9 mouse cellular contexts compared by ENCODE assay signal in the genomic region with DNA sequence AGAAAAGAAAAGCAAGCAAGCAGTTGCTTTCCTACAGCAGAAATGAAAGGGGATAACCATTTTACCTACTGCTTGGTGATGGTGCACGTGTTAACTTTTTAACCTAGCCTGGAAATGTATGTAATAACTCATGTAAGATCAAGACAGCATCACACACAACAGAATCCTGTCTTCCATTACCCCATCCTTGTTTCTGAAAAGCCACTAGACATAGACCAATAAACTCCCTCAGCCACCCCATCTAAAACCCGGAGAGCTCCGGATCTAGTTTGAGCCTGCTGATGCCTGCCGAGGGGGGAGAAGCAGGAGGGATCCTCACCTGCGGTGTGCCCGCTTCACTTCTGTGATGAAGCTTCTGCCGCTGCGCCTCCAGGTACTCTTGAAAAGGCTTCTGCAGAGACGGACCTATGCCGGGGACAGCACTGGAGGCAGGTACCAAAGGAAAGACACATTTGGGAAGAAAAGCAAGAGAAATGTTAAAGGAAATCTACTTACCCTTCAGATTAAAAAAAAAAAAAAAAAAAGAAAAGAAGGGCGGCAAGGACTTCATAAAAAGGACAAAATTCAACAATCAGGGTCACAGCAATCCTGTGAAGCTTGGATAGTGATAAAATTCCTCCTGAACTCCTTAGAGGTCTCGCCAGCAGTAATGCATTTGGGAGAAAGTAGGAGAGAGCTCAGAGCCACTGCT. TPM values are rescaled to one million over a fixed set of nuclear protein-coding genes. Genes with fewer than 3 reads are reported as not detected.
DNase-seq lines count a peak whose midpoint lies in the region; ATAC-seq and TF ChIP-seq lines count a peak whose summit lies in the region.
"Had no signal": no experiment of that assay in that cellular context is flagged by ENCODE, and none has a peak within 500 bp of the region (broad histone marks: within the 10 kb centered on the region; RNA-seq: fewer than 3 reads in every experiment).

No protein-coding gene starts in this region.

- no peak for ATAC-seq in forebrain, embryonic 13.5 days
- ATAC-seq in hindbrain, embryonic 13.5 days (ENCODE audit: low FRiP score), result no peak
- ATAC-seq in liver, embryonic 13.5 days (ENCODE audit: low read depth), result no peak

- H3K36me3 ChIP-seq in forebrain, embryonic 10.5 days (replicated peaks), result peaks cover 4% of the 10 kb centered on the region; the same call in 1 of the 2 replicates
- 0 out of 2 replicates have a peak, but pooled peaks cover 5% of the 10 kb centered on the region for H3K36me3 ChIP-seq in forebrain, embryonic 13.5 days (ENCODE audit: poor library complexity, severe bottlenecking)
- H3K36me3 ChIP-seq in hindbrain, embryonic 13.5 days, result peaks cover 9% of the 10 kb centered on the region; the same call in 1 of the 2 replicates
- H3K36me3 ChIP-seq in liver, embryonic 13.5 days, result peaks cover 16% of the 10 kb centered on the region; the same call in 1 of the 2 replicates
- H3K36me3 ChIP-seq in small intestine, adult 2 months (ENCODE audit: control insufficient read depth, insufficient read depth, low read length), result peaks cover 23% of the 10 kb centered on the region

- H3K4me2 ChIP-seq in forebrain, embryonic 13.5 days, result no peak overlapping the region
- H3K4me2 ChIP-seq in hindbrain, embryonic 13.5 days, result peak overlapping the region; percentile 34
- H3K4me2 ChIP-seq in liver, embryonic 13.5 days, result peak overlapping the region; percentile 66

- WGBS in forebrain, embryonic 10.5 days, result 18% methylated on average over 12 of the region's 12 CpGs
- 17% methylated on average over 12 of the region's 12 CpGs for WGBS in forebrain, embryonic 13.5 days
- 22% methylated on average over 12 of the region's 12 CpGs for WGBS in hindbrain, embryonic 13.5 days
- WGBS in liver, embryonic 13.5 days (ENCODE audit: insufficient replicate concordance), result 4% methylated on average over 12 of the region's 12 CpGs
- WGBS in small intestine, adult 2 months, result 0% methylated on average over 12 of the region's 12 CpGs

- no peak for TF ChIP-seq CTCF in small intestine, adult 2 months (IDR thresholded peaks at IDR 0.05; ENCODE audit: extremely low read depth, insufficient read length, insufficient replicate concordance, low read depth, low read length)

- H3K9ac ChIP-seq in forebrain, embryonic 13.5 days, result no peak overlapping the region
- peak overlapping the region; percentile 55 for H3K9ac ChIP-seq in hindbrain, embryonic 13.5 days
- peak overlapping the region; percentile 77 for H3K9ac ChIP-seq in liver, embryonic 13.5 days

- H3K9me3 ChIP-seq in forebrain, embryonic 10.5 days, result no peaks in the 10 kb centered on the region
- H3K9me3 ChIP-seq in forebrain, embryonic 13.5 days (replicated peaks), result no peaks in the 10 kb centered on the region
- H3K9me3 ChIP-seq in hindbrain, embryonic 13.5 days, result no peaks in the 10 kb centered on the region
- H3K9me3 ChIP-seq in liver, embryonic 13.5 days (replicated peaks), result no peaks in the 10 kb centered on the region

- H3K4me1 ChIP-seq in forebrain, embryonic 10.5 days, result peaks cover 37% of the 10 kb centered on the region
- no peaks in the 10 kb centered on the region for H3K4me1 ChIP-seq in forebrain, embryonic 13.5 days
- peaks cover 14% of the 10 kb centered on the region for H3K4me1 ChIP-seq in hindbrain, embryonic 13.5 days (replicated peaks)
- peaks cover 76% of the 10 kb centered on the region for H3K4me1 ChIP-seq in liver, embryonic 13.5 days (replicated peaks)
- H3K4me1 ChIP-seq in small intestine, adult 2 months (ENCODE audit: control insufficient read depth, insufficient read depth, insufficient read length, low read length), result peaks cover 8% of the 10 kb centered on the region

- peak overlapping the region; percentile 37 for H3K4me3 ChIP-seq in forebrain, embryonic 10.5 days
- H3K4me3 ChIP-seq in forebrain, embryonic 13.5 days, result no peak overlapping the region
- H3K4me3 ChIP-seq in hindbrain, embryonic 13.5 days, result peak overlapping the region; percentile 16; the same call in 1 of the 2 replicates
- H3K4me3 ChIP-seq in liver, embryonic 13.5 days (replicated peaks), result peak overlapping the region; percentile 59
- peak overlapping the region; percentile 76 for H3K4me3 ChIP-seq in small intestine, adult 2 months (ENCODE audit: low read depth, low read length)

- no peaks in the 10 kb centered on the region; the same call in 1 of the 2 replicates for H3K27me3 ChIP-seq in forebrain, embryonic 10.5 days (ENCODE audit: poor library complexity, severe bottlenecking)
- H3K27me3 ChIP-seq in forebrain, embryonic 13.5 days, result no peaks in the 10 kb centered on the region
- no peaks in the 10 kb centered on the region for H3K27me3 ChIP-seq in hindbrain, embryonic 13.5 days
- H3K27me3 ChIP-seq in liver, embryonic 13.5 days, result no peaks in the 10 kb centered on the region
- no peaks in the 10 kb centered on the region for H3K27me3 ChIP-seq in small intestine, adult 2 months (ENCODE audit: control insufficient read depth, insufficient read depth, low read length)
- H3K27me3 ChIP-seq: Patski had no signal

- no peak for DNase-seq in forebrain, embryonic 10.5 days (ENCODE audit: extremely low spot score, low spot score)
- DNase-seq in ZHBTc4 (ENCODE audit: low read depth, low spot score), result peak; percentile 43
- DNase-seq in liver, embryonic 13.5 days, result no peak
- DNase-seq in yolk sac, embryonic 10.5 days (ENCODE audit: low spot score), result no peak
- no peak for DNase-seq in left cerebral cortex, postnatal 25 days (ENCODE audit: low spot score in 2 of 2)

- H3K27ac ChIP-seq in forebrain, embryonic 10.5 days, result peak overlapping the region; percentile 79
- H3K27ac ChIP-seq in forebrain, embryonic 13.5 days, result no peak overlapping the region
- no peak overlapping the region for H3K27ac ChIP-seq in hindbrain, embryonic 13.5 days
- peak overlapping the region; percentile 86 for H3K27ac ChIP-seq in liver, embryonic 13.5 days
- peak overlapping the region; percentile 99 for H3K27ac ChIP-seq in small intestine, adult 2 months (ENCODE audit: insufficient read depth, low read depth, low read length)

- intact Hi-C loops in left cerebral cortex, postnatal 25 days (cut with DNase I), result no loop called here

- no peak; the same call in none of the 2 replicates for TF ChIP-seq POLR2A in small intestine, adult 2 months (IDR thresholded peaks at IDR 0.05; ENCODE audit: low read depth, low read length)

RNA-seq across cellular contexts. Expression of a gene that starts 41.5 kb away (rescaled TPM):
- 14.1 and 14.2 TPM in 2 replicates for polyA plus RNA-seq in forebrain, embryonic 10.5 days (2016; fragmentation: Nextera tagmentation; extraction: Ambion mirVana)
- polyA plus RNA-seq in forebrain, embryonic 13.5 days (2015; fragmentation: Nextera tagmentation; extraction: Ambion mirVana), result 9.9 and 10.7 TPM in 2 replicates
- 7.6 and 7.8 TPM in 2 replicates for polyA plus RNA-seq in hindbrain, embryonic 13.5 days (2015; fragmentation: Nextera tagmentation; extraction: Ambion mirVana)
- polyA plus RNA-seq in liver, embryonic 13.5 days (2015; fragmentation: Nextera tagmentation; extraction: Ambion mirVana), result 13.2 and 13.6 TPM in 2 replicates
- polyA plus RNA-seq in small intestine, adult 2 months (2012; rRNA removed), result 0.93 and 1.2 TPM in 2 replicates
- total RNA-seq in left cerebral cortex, postnatal 25 days (2021), result 1 to 10 TPM; 5.3 to 6.8 TPM

RNA-seq across cellular contexts. Expression of a gene that starts 41.7 kb away (rescaled TPM):
- polyA plus RNA-seq in forebrain, embryonic 10.5 days (2016; fragmentation: Nextera tagmentation; extraction: Ambion mirVana), result 63.7 and 66.0 TPM in 2 replicates
- 62.6 and 63.9 TPM in 2 replicates for polyA plus RNA-seq in forebrain, embryonic 13.5 days (2015; fragmentation: Nextera tagmentation; extraction: Ambion mirVana)
- 62.4 and 66.2 TPM in 2 replicates for polyA plus RNA-seq in hindbrain, embryonic 13.5 days (2015; fragmentation: Nextera tagmentation; extraction: Ambion mirVana)
- polyA plus RNA-seq in liver, embryonic 13.5 days (2015; fragmentation: Nextera tagmentation; extraction: Ambion mirVana), result 30.5 and 34.4 TPM in 2 replicates
- 1.5 and 3.9 TPM in 2 replicates for polyA plus RNA-seq in small intestine, adult 2 months (2012; rRNA removed)
- total RNA-seq in left cerebral cortex, postnatal 25 days (2021), result 10 to 100 TPM; 34.1 to 38.1 TPM

Comparison
In these comparisons a context has a peak if more than half of its experiments do, and no peak if none do; other contexts are left out.
1. H3K27ac ChIP-seq: peak in forebrain, embryonic 10.5 days (single experiment), liver, embryonic 13.5 days (single experiment) and small intestine, adult 2 months (single experiment); none in forebrain, embryonic 13.5 days (single experiment) and hindbrain, embryonic 13.5 days (single experiment).